Mouse (Mus musculus) kidney, embryonic 14.5 days (tissue): ENCODE data around the gene Slc6a2. TPM values are rescaled to one million over a fixed set of nuclear protein-coding genes. Genes with fewer than 3 reads are reported as not detected.
A peak's percentile ranks its signal among the peaks of the same experiment; 100 is the strongest.

Experiments
- ATAC-seq: fragments of 200-750 bp; cut with Nextera tagmentation; 2 replicates; pipeline ENCODE4 v1.8.0; 2017; ENCODE audit warnings: moderate number of reproducible peaks, mild to moderate bottlenecking, moderate TSS enrichment, moderate library complexity; ENCODE audit not compliant: low FRiP score, low TSS enrichment
- H3K27ac ChIP-seq: fragments of 300-500 bp; sonication (generic); 2 replicates; pipeline ENCODE4 v1.5.1; 2014; ENCODE audit warnings: low read depth, mild to moderate bottlenecking, low read length, moderate library complexity, mixed read lengths
- H3K27me3 ChIP-seq: fragments of 300-500 bp; sonication (generic); 2 replicates; pipeline ENCODE4 v1.6.1; 2014; ENCODE audit warnings: mild to moderate bottlenecking, low read length; ENCODE audit not compliant: control insufficient read depth, insufficient read depth
- H3K36me3 ChIP-seq: fragments of 300-500 bp; sonication (generic); 2 replicates; pipeline ENCODE4 v1.6.1; 2014; ENCODE audit warnings: low read length, mixed read lengths; ENCODE audit not compliant: control insufficient read depth, insufficient read depth
- H3K4me1 ChIP-seq: fragments of 300-500 bp; sonication (generic); 2 replicates; pipeline ENCODE4 v1.6.1; 2014; ENCODE audit warnings: low read length, mixed read lengths; ENCODE audit not compliant: control insufficient read depth, insufficient read depth
- H3K4me2 ChIP-seq: fragments of 300-500 bp; sonication (generic); replicated peaks from 2 replicates; pipeline ENCODE4 v1.6.1; 2014; ENCODE audit warnings: low read depth, mild to moderate bottlenecking, low read length
- H3K4me3 ChIP-seq: fragments of 300-500 bp; sonication (generic); 2 replicates; pipeline ENCODE4 v1.5.1; 2014; ENCODE audit warnings: mild to moderate bottlenecking, low read length
- H3K9ac ChIP-seq: fragments of 300-500 bp; sonication (generic); 2 replicates; pipeline ENCODE4 v1.6.1; 2014; ENCODE audit warnings: low read depth, mild to moderate bottlenecking, low read length, moderate library complexity
- H3K9me3 ChIP-seq: fragments of 300-500 bp; sonication (generic); 2 replicates; pipeline ENCODE4 v1.6.1; 2016; ENCODE audit warnings: low read length; ENCODE audit not compliant: control insufficient read depth
- WGBS: fragments of 180-500 bp; shearing (Covaris S2); extraction: QIAGEN DNeasy Blood & Tissue Kit; methylation state at CpG from one replicate; pipeline ENCODE4 v1.1.7; 2014; 5-methylcytosine and 5-hydroxymethylcytosine counted together
- polyA plus RNA-seq: library from polyadenylated mRNA; unstranded; fragments of >200 nt; fragmentation: Nextera tagmentation; extraction: Ambion mirVana; gene quantifications from 2 replicates; pipeline ENCODE4 v1.2.1, GENCODE M21; 2014

Gene Slc6a2
- 0.03 TPM in 1 of 2 replicates, not detected in the other for polyA plus RNA-seq

DNA sequence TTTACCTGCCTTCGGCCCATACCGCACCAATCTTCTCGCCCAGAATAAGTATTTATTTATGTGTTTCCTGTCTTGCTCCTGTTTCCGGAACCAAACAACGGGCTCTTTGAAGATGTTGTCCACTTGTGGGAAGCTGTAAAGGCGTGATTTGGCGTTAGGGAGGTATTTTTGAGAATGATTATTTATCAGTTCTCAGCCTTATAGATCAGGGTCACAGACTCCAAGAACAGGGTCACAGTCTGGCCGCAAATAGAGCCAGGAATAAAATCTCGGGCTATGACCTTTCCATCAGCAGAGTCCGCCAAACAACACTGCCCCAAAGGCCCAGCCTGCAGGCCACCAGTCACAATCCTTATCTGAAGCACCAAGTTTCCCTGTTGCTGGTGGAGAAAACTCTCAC lies at the start of gene Slc6a2:
Slc6a2 (plus strand) TSS at position 301 of the 400 bp plus-strand sequence.
- no peak for ATAC-seq
- peaks cover 43% of the 10 kb centered on the region for H3K27me3 ChIP-seq
- 71% methylated on average over 10 of the region's 10 CpGs for WGBS
- no peaks in the 10 kb centered on the region for H3K36me3 ChIP-seq
- H3K4me2 ChIP-seq = peak within 1 kb of the TSS; percentile 76
- no peaks in the 10 kb centered on the region for H3K9me3 ChIP-seq
- peak within 1 kb of the TSS; percentile 18; the same call in 1 of the 2 replicates for H3K9ac ChIP-seq
- peaks cover 11% of the 10 kb centered on the region for H3K4me1 ChIP-seq
- H3K27ac ChIP-seq = no peak within 1 kb of the TSS
- H3K4me3 ChIP-seq = peak within 1 kb of the TSS; percentile 38

- Histone ChIP-seq H3K4me1 (no peaks in the 10 kb centered on the region), H3K9ac (no peak overlapping the region), H3K27ac (no peak overlapping the region), H3K36me3 (no peaks in the 10 kb centered on the region), H3K4me2 (no peak overlapping the region), H3K27me3 (no peaks in the 10 kb centered on the region), H3K9me3 (no peaks in the 10 kb centered on the region), H3K4me3 (no peak overlapping the region)
- 89% methylated on average over 3 of the region's 3 CpGs for WGBS
- ATAC-seq = no peak
Measured at GRCm38 (mm10) chr8:92911477-92911876, 48.4 kb upstream of the Slc6a2 start.

DNA sequence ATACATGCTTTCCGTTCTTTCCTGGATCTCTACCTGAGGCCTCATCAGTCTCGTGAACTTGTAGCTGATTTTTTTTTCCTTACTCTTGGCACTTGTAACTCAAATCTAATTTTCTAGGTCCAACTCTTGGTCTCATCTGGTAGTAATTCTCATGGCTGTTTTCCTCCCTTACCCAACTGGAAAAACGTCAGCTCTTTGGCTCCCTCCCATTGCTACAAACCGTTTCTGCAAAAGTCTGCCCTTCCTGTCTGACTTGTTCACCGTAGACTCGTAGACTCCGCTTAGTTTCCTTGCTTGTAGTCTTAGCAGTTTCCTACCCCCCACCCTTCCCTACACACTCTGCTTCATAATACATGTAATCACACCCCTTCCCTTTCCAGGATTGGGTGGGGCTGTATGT lies 46.5 kb upstream of the Slc6a2 start:
- ATAC-seq = no peak
- H3K27ac ChIP-seq = no peak overlapping the region
- H3K27me3 ChIP-seq = no peaks in the 10 kb centered on the region
- no peaks in the 10 kb centered on the region for H3K9me3 ChIP-seq
- H3K36me3 ChIP-seq = no peaks in the 10 kb centered on the region
- no peak overlapping the region for H3K4me2 ChIP-seq
- H3K4me1 ChIP-seq = no peaks in the 10 kb centered on the region
- no peak overlapping the region for H3K4me3 ChIP-seq
- no peak overlapping the region for H3K9ac ChIP-seq
- WGBS = 81% methylated on average over 7 of the region's 7 CpGs

DNA sequence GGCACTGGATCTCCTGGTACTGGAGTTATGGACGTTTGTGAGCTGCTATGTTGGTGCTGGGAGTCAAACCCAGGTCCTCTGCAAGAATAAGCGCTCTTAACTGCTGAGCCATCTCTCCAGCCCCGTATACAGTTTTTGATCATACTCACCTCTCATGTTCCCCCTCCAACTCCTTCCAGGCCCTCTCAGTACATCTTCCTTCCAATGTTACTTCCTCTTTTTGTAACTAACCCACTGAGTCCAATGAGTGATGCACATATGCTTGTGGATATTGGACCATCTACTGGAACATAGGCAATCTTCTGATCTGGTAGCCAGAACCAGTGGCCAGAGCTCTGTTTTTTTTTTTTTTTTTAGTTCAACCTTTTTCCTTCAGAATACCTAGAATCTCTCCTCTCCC lies 43.8 kb upstream of the Slc6a2 start:
- Histone ChIP-seq H3K4me1 (no peaks in the 10 kb centered on the region), H3K36me3 (no peaks in the 10 kb centered on the region), H3K9ac (no peak overlapping the region), H3K27ac (no peak overlapping the region), H3K4me3 (no peak overlapping the region), H3K27me3 (no peaks in the 10 kb centered on the region), H3K9me3 (no peaks in the 10 kb centered on the region), H3K4me2 (no peak overlapping the region)
- WGBS = 85% methylated on average over 3 of the region's 3 CpGs
- ATAC-seq = no peak

DNA sequence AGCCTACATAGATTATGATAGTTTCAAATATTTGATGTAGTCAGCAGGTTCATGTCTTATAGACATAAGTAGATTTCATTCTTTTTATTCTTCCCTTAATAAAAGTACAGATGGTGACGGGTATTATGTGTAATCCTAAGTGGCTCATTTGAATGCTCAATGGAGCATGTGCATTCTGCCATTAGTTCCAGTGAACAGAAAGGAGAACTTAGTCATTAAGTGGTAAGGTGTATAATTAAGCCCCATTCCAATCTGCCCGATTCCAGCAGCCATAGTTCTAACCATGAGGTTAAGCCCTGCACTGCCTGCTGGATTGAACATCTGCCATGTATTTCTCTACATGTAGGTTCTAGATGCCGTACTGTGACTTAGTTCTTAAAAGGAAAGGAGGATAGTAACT lies 38.1 kb upstream of the Slc6a2 start:
- Histone ChIP-seq H3K9me3 (no peaks in the 10 kb centered on the region), H3K36me3 (no peaks in the 10 kb centered on the region), H3K4me3 (no peak overlapping the region), H3K27ac (no peak overlapping the region), H3K4me1 (no peaks in the 10 kb centered on the region), H3K9ac (no peak overlapping the region), H3K27me3 (no peaks in the 10 kb centered on the region), H3K4me2 (no peak overlapping the region)
- no peak for ATAC-seq
- WGBS = 83% methylated on average over 3 of the region's 3 CpGs

- Histone ChIP-seq H3K4me1 (no peaks in the 10 kb centered on the region), H3K27ac (no peak overlapping the region), H3K4me2 (no peak overlapping the region), H3K9ac (no peak overlapping the region), H3K27me3 (no peaks in the 10 kb centered on the region), H3K9me3 (no peaks in the 10 kb centered on the region; the same call in 1 of the 2 replicates), H3K4me3 (no peak overlapping the region), H3K36me3 (no peaks in the 10 kb centered on the region)
- 73% methylated on average over 4 of the region's 4 CpGs for WGBS
- ATAC-seq = no peak
Measured at GRCm38 (mm10) chr8:92928986-92929385, 30.9 kb upstream of the Slc6a2 start.

- Histone ChIP-seq H3K4me1 (no peaks in the 10 kb centered on the region), H3K27ac (no peak overlapping the region), H3K27me3 (no peaks in the 10 kb centered on the region), H3K4me3 (no peak overlapping the region), H3K36me3 (no peaks in the 10 kb centered on the region), H3K9ac (no peak overlapping the region), H3K9me3 (no peaks in the 10 kb centered on the region), H3K4me2 (no peak overlapping the region)
- WGBS = 85% methylated on average over 4 of the region's 4 CpGs
- ATAC-seq = no peak
Measured at GRCm38 (mm10) chr8:92938056-92938455, 21.8 kb upstream of the Slc6a2 start.

DNA sequence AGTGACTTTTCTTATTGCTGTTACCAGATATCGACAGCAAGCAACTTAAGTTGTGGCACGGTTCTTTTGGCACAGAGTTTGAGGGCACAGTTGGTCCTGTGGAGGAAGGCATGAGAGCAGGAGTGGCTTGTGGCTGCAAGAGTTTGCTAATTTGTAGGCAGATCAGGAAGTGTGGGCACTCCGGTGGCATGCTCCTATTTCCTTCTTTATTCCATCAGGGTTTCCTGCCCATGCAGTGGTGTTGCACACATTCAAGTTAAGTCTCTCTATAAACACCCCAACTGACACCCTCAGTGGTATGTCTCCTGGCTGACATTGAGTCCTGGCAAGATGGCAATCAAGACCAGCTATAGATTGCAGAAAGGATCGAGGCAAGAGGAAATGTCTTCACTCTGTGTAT lies 10.8 kb upstream of the Slc6a2 start:
- H3K4me1 ChIP-seq = no peaks in the 10 kb centered on the region
- no peak overlapping the region for H3K4me2 ChIP-seq
- H3K27me3 ChIP-seq = no peaks in the 10 kb centered on the region
- no peaks in the 10 kb centered on the region for H3K9me3 ChIP-seq
- 86% methylated on average over 4 of the region's 4 CpGs for WGBS
- H3K9ac ChIP-seq = no peak overlapping the region
- no peak overlapping the region for H3K4me3 ChIP-seq
- no peak for ATAC-seq
- H3K27ac ChIP-seq = no peak overlapping the region
- no peaks in the 10 kb centered on the region for H3K36me3 ChIP-seq

DNA sequence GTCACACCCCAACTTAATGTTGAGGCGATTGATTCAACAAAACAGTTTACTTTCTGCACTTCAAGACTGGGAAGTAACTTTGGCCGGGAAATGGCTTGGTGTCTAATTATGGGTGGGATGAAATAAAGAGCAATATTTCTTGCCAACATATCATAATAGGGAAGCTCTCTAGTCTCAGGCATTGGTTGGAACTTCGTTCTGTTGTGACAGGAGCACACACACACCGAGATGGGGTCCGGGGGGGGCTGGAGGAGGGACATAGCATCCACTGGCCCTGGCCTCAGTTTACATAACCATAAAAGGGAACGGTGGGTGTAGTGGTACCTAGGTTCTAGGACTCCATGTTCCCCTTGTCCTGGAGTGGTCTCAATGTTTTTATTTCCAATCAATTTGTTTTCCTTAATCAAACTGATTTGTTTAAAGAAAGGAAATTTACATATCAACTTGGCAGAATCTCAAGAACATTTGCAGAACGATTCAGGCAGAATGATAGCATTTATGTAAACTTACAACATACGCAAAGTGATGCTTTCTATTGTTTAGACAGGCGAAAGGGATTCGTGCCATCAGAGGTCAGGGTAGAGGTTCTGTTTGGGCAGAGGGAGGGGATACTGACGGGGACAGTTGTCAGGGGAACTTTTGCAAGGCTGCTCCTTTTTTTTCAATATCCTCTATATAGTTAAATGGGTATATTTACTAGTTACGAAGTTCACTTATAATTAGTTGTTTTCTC lies 9.1 kb upstream of the Slc6a2 start:
- no peaks in the 10 kb centered on the region for H3K4me1 ChIP-seq
- H3K4me3 ChIP-seq = no peak overlapping the region
- H3K27ac ChIP-seq = no peak overlapping the region
- H3K4me2 ChIP-seq = no peak overlapping the region
- WGBS = 77% methylated on average over 12 of the region's 12 CpGs
- no peaks in the 10 kb centered on the region for H3K9me3 ChIP-seq
- H3K9ac ChIP-seq = no peak overlapping the region
- ATAC-seq = no peak
- no peaks in the 10 kb centered on the region for H3K27me3 ChIP-seq
- no peaks in the 10 kb centered on the region for H3K36me3 ChIP-seq
